Mouse (Mus musculus): ENCODE measurements around the gene Rpgrip1l. TPM values are rescaled to one million over a fixed set of nuclear protein-coding genes. Genes with fewer than 3 reads are reported as not detected.
A peak's percentile ranks its signal among the peaks of the same experiment; 100 is the strongest.

Rpgrip1l gene
- 10.7 and 14.4 TPM in 2 replicates for polyA plus RNA-seq (2015; fragmentation: Nextera tagmentation; extraction: Ambion mirVana)

DNA sequence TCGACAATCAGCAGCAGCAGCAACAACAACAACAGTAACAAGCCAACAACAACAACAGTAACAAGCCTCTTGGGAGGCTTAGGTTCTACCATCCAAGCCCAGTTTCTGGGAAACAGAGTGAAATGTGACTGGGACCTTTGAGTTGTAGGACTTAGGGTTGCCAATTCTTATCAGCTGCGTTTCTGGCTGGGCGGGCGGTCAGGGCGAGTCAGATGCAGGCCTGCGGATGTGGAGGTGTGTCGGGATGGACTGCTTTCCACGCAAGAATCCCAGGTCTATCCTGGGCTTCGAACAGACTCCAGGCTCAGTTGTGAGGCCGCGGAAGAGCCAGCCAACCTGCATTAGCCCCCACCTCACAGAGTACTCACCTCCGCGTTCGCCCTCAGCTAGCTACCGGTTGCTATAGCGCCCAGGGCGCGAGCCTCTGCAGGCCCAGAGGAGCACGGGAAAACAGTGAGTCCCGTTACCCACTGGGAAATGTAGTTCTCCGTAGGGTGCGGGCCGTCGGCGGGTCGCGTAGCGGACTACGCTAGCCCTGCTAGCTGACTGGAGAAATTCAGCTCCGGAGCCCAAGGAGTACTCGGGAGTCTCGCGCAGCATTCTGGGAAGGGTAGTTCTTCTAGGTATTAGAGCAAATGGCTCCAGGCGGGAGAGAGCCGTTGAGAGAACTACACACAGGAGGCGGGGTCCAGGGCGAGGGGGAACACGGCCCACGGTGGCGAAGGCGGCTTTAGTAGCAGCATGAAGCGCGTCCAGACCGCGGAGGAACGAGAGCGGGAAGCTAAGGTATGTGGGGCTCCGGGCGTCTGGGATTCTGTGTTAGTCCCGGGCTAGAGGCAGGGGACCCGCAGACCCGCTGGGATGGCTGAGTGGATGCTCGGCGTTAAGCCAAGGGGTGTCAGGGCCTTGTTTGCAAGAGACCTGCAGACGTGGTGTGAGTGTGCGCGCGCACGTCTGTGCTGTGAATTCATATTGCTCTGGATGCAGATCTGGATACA is at the start of gene Rpgrip1l, which contains the start of gene Fto:
TSS of gene Rpgrip1l (minus strand) at position 428 of the 998 bp plus-strand sequence.
TSS of gene Fto (plus strand) at position 691 of the 998 bp plus-strand sequence.
- ATAC-seq (replicated peaks; ENCODE audit: low FRiP score): peak; percentile 100
- Histone ChIP-seq H3K27ac (peak within 1 kb of the TSS; percentile 70; the same call in 1 of the 2 replicates), H3K9ac (peak within 1 kb of the TSS; percentile 76), H3K4me2 (peak within 1 kb of the TSS; percentile 68), H3K4me3 (replicated peaks) (peak within 1 kb of the TSS; percentile 69), H3K9me3 (replicated peaks) (no peaks in the 10 kb centered on the region), H3K4me1 (peaks cover 23% of the 10 kb centered on the region), H3K36me3 (0 out of 2 replicates have a peak, but pooled peaks cover 3% of the 10 kb centered on the region), H3K27me3 (no peaks in the 10 kb centered on the region)
- WGBS: 1% methylated on average over 59 of the region's 59 CpGs

DNA sequence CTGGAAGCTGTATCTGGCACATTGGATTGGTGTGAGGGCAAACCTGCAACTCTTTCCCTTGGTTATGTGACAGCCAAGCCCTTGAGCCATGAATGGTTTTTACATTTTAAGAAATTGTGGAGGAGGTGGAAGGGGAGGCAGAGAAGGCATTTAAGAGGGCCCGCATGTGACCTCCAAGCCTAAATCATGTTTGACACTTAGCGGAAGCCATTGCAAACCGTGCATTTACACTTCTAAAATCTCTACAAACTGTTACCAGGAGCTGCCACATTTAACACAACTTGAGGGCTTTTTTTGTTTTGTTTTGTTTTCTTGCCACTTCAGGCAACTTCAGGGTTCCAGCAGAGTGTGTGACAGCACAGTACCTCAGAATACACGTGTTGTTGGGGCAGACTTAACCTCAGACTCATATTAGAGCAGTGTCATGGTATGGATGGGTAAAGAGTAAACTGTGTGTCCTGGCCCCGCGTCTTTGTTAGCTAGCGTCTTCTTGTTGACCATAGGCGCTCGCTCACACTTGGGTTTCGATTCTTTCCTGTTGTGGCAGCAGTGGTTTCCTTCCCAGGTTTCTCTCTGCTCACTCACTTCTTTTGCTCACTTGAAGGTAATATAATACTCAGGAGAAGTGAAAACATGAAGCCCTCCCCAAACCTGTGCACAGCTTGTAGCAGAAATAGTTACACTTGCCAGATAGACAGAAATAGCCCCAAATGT is 47.7 kb upstream of the Rpgrip1l start:
- H3K9ac ChIP-seq: no peak overlapping the region
- no peaks in the 10 kb centered on the region for H3K27me3 ChIP-seq
- no peak overlapping the region for H3K4me3 ChIP-seq (replicated peaks)
- no peak overlapping the region for H3K27ac ChIP-seq
- no peaks in the 10 kb centered on the region for H3K36me3 ChIP-seq
- no peak overlapping the region for H3K4me2 ChIP-seq
- WGBS: 66% methylated on average over 10 of the region's 10 CpGs
- peaks cover 31% of the 10 kb centered on the region for H3K4me1 ChIP-seq
- H3K9me3 ChIP-seq (replicated peaks): no peaks in the 10 kb centered on the region
- no peak for ATAC-seq (replicated peaks; ENCODE audit: low FRiP score)

DNA sequence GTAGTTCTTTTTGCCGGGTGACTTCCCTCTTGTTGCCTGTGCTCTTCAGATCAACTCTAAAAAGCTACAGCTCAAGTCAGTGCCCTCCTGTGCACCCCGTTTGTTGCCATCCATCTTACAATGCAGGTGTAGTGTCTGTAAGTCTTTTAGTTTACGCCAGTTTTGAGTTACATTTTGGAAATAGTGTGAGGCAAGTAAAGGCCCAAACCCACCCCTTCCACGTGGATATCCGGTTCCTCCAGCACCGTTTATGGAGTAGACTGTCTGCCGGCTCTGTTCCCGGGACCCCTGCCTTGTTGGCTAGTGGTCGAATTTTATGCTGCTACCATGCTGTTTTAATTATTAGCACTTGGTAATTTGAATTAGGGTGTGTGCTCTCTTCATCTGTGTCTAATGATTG is 46.4 kb upstream of the Rpgrip1l start:
- no peak for ATAC-seq (replicated peaks; ENCODE audit: low FRiP score)
- Histone ChIP-seq H3K4me2 (no peak overlapping the region), H3K9me3 (replicated peaks) (no peaks in the 10 kb centered on the region), H3K4me3 (replicated peaks) (no peak overlapping the region), H3K27ac (no peak overlapping the region), H3K27me3 (no peaks in the 10 kb centered on the region), H3K4me1 (peaks cover 26% of the 10 kb centered on the region), H3K36me3 (no peaks in the 10 kb centered on the region), H3K9ac (no peak overlapping the region)
- WGBS: 74% methylated on average over 9 of the region's 9 CpGs

DNA sequence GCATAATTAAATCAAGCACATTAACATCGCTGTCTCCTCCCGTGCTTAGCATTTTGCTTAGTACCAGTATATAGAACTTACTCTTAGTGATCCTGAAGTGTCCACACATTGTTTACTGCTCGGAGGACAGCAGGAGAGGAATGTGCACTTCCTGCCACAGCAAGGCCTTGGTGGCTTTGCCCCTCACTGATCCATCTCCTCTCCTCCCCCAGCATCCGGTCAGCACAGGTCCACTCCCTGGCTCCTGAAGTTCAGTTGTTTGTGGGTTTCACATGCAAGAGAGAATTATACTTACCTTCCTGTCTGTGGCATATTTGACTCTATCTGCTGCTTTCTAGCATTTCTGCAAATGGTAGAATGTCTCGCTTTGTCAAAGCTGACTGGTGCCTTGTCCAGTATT is 45.0 kb upstream of the Rpgrip1l start:
- Histone ChIP-seq H3K9me3 (replicated peaks) (no peaks in the 10 kb centered on the region), H3K36me3 (no peaks in the 10 kb centered on the region), H3K4me3 (replicated peaks) (no peak overlapping the region), H3K4me1 (peaks cover 25% of the 10 kb centered on the region), H3K4me2 (no peak overlapping the region), H3K27ac (no peak overlapping the region), H3K27me3 (no peaks in the 10 kb centered on the region), H3K9ac (no peak overlapping the region)
- WGBS: 79% methylated on average over 5 of the region's 5 CpGs
- ATAC-seq (replicated peaks; ENCODE audit: low FRiP score): no peak

DNA sequence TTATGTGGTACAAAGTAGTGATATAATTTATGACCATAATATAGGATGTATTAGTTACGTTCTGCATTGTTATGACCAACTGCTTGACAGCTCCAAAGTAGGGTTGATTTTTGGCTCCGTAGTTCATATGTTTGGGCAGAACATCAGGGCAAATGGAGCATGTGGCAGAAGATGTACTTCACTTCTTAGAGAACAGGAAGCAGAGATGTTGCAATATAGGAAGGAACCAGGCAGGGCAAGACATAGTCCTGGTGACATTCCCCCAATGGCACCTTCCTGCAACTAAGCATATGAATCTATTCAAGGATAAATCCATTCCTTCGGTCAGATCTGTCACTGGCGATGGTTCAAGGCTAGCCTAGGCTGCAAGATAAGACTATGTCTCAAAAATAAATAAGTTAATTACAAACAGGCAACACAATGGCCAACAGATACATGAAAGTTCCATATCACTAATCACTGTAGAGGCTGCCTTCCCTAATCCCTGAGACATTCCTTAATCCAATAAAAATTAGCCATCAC is 44.5 kb upstream of the Rpgrip1l start:
- no peak overlapping the region for H3K4me3 ChIP-seq (replicated peaks)
- H3K9me3 ChIP-seq (replicated peaks): no peaks in the 10 kb centered on the region
- 89% methylated on average over 4 of the region's 4 CpGs for WGBS
- H3K4me1 ChIP-seq: peaks cover 25% of the 10 kb centered on the region
- no peak overlapping the region for H3K9ac ChIP-seq
- H3K4me2 ChIP-seq: no peak overlapping the region
- no peak for ATAC-seq (replicated peaks; ENCODE audit: low FRiP score)
- no peaks in the 10 kb centered on the region for H3K36me3 ChIP-seq
- no peak overlapping the region for H3K27ac ChIP-seq
- no peaks in the 10 kb centered on the region for H3K27me3 ChIP-seq

DNA sequence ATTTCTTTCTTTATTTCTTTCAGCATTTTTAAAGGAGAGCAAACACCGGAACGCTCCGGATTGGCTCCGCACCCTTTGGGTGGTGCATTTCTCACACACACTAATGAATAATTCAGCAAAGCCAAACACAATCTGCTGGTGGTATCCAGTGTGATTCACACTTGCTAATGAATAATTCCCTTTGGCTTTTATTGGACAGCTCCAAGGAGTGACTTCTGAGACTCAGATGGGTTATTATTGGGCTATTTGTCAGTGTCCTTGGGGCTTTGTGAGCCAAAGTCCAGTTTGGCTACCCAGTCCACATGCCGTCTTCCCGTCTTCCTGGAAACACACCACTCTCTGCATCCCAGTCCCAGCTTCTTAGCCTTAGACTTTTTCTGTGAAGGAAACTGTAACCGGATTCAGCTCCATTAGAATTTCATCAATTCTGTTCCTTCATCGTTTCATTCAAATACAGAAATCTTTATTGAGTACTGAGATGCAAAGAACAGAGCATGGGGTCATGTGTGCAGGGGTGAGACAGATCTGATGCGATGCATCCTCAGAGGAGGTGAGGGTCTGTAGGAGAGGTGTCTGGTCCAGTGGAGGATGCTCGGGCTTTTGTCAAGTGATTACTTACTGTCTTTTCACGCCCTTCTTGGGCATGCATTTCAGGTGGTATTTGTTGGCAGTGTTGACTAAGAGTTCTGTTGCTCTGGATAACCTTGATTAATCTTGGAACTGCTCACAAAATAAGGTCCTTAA is 43.1 kb upstream of the Rpgrip1l start:
- ATAC-seq (replicated peaks; ENCODE audit: low FRiP score): no peak
- 86% methylated on average over 11 of the region's 11 CpGs for WGBS
- no peak overlapping the region for H3K4me2 ChIP-seq
- H3K27ac ChIP-seq: no peak overlapping the region
- peaks cover 25% of the 10 kb centered on the region for H3K4me1 ChIP-seq
- H3K9me3 ChIP-seq (replicated peaks): no peaks in the 10 kb centered on the region
- H3K4me3 ChIP-seq (replicated peaks): no peak overlapping the region
- no peaks in the 10 kb centered on the region for H3K27me3 ChIP-seq
- H3K9ac ChIP-seq: no peak overlapping the region
- no peaks in the 10 kb centered on the region for H3K36me3 ChIP-seq

DNA sequence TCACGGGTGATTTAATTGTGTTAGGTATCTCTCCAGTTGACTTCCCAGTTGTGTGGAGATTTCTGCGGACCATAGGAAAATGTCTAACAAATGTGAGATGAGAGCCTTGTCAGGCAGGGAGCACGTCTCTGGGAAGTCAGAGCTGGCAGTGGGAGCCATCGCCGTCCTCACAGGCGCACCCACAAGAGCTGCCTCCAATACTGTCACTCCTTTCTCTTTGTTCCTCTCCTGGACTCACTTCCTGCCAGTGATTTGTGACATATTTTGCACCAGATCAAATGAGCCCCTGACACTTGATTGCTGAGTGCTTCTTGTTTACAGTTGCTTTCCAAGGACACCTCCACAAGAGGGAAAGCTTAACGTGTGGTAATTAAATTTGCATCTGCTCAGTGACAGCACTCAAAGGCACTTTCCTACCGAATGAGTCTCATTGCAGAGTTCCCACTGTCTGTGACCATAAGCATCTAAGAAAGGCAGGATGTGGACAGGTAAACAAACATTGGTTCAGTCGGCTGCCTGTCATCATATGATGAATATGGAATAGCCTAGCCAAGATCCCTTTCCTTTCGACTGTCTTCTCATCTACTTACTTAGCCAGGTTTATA is 42.3 kb upstream of the Rpgrip1l start:
- Histone ChIP-seq H3K4me1 (peaks cover 18% of the 10 kb centered on the region), H3K4me2 (no peak overlapping the region), H3K9me3 (replicated peaks) (no peaks in the 10 kb centered on the region), H3K27me3 (no peaks in the 10 kb centered on the region), H3K9ac (no peak overlapping the region), H3K4me3 (replicated peaks) (no peak overlapping the region), H3K27ac (no peak overlapping the region), H3K36me3 (no peaks in the 10 kb centered on the region)
- WGBS: 40% methylated on average over 10 of the region's 10 CpGs
- ATAC-seq (replicated peaks; ENCODE audit: low FRiP score): no peak

DNA sequence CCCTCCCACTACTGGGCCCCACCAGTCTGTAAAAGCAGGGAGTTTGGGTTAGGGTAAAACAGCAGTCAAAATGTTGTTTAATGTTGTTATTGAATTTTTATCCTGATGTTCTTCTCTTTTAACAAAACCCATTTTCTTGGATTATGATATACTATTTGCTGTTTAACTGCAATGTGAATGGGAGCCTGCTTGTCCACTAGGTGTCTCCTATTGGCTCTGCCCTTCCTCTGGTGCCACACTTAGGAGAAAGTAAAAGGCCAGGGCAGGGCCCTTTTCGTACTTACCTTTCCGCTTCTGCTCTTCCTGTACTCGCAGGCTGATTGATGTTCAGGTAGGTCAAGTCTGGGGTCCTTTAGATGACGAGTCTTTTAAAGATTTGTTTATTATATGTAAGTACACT is 40.8 kb upstream of the Rpgrip1l start:
- Histone ChIP-seq H3K4me3 (replicated peaks) (no peak overlapping the region), H3K9me3 (replicated peaks) (no peaks in the 10 kb centered on the region), H3K27me3 (no peaks in the 10 kb centered on the region), H3K4me2 (no peak overlapping the region), H3K36me3 (no peaks in the 10 kb centered on the region), H3K27ac (no peak overlapping the region), H3K9ac (no peak overlapping the region), H3K4me1 (0 out of 2 replicates have a peak, but pooled peaks cover 14% of the 10 kb centered on the region)
- WGBS: 82% methylated on average over 4 of the region's 4 CpGs
- ATAC-seq (replicated peaks; ENCODE audit: low FRiP score): no peak

DNA sequence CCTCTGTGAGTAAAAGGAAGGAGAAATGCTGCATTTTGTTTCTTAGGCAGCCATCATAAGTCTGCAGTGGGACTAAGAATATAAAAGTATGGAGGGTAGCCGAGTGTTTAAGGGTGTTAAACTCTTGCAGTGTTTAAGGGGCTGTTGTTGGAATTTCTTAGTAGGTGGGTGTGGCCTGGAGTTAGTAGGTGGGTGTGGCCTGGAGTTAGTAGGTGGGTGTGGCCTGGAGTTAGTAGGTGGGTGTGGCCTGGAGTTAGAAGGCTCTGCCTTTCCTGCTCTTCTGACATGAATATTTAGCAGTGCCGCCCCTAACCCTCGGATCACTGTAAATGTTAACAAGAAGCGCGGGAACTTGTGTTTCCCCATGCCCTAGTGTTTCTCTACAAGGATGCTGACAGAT is 40.0 kb upstream of the Rpgrip1l start:
- no peak overlapping the region for H3K4me3 ChIP-seq (replicated peaks)
- H3K9me3 ChIP-seq (replicated peaks): no peaks in the 10 kb centered on the region
- no peaks in the 10 kb centered on the region for H3K27me3 ChIP-seq
- H3K4me1 ChIP-seq: peaks cover 9% of the 10 kb centered on the region; the same call in 1 of the 2 replicates
- H3K4me2 ChIP-seq: no peak overlapping the region
- ATAC-seq (replicated peaks; ENCODE audit: low FRiP score): no peak
- no peak overlapping the region for H3K9ac ChIP-seq
- WGBS: 84% methylated on average over 5 of the region's 5 CpGs
- H3K36me3 ChIP-seq: no peaks in the 10 kb centered on the region
- no peak overlapping the region for H3K27ac ChIP-seq

DNA sequence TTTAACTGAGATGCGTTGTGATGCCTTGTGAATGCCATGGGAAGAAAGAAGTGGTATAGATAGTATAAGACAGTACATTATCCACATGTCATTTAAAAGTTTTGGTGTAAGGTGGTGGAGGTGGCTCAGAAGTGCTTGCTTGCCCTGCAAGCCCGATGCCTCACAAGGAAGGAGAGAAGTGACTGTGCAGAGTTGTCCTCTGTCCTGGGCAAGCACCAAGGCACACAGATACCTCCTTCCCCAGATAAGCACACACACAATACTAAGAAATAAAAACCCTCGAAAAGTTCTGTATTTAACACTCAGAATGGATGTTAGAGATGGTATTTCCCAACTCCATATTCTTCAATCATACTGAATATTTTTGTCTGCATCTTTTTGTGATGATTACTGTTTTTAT is 39.5 kb upstream of the Rpgrip1l start:
- Histone ChIP-seq H3K9ac (no peak overlapping the region), H3K4me1 (peaks cover 9% of the 10 kb centered on the region; the same call in 1 of the 2 replicates), H3K4me2 (no peak overlapping the region), H3K9me3 (replicated peaks) (no peaks in the 10 kb centered on the region), H3K27me3 (no peaks in the 10 kb centered on the region), H3K36me3 (no peaks in the 10 kb centered on the region), H3K4me3 (replicated peaks) (no peak overlapping the region), H3K27ac (no peak overlapping the region)
- no peak for ATAC-seq (replicated peaks; ENCODE audit: low FRiP score)
- 94% methylated on average over 3 of the region's 3 CpGs for WGBS

DNA sequence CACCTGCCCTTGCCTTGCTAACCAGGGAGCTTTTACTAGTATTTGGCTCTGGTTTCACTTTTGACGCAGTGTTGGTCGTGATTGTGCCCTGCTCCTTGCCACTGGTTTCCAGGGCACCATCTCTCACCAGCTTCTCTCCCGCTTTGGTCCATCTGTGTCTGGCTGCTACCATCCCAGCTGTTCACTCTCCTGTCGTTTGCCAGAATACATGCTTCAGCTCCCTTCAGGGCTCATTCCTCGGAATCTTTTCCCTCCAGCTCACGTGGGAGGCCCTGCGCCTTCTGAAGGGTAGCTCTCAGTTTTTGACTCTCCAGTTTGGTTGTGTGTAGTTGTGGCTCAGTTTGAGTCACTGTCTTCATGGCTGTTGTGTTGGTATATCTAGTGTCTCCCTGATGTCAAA is 37.6 kb upstream of the Rpgrip1l start:
- Histone ChIP-seq H3K9ac (no peak overlapping the region), H3K9me3 (replicated peaks) (no peaks in the 10 kb centered on the region), H3K36me3 (no peaks in the 10 kb centered on the region), H3K4me1 (peaks cover 21% of the 10 kb centered on the region), H3K27ac (no peak overlapping the region), H3K27me3 (no peaks in the 10 kb centered on the region), H3K4me3 (replicated peaks) (no peak overlapping the region), H3K4me2 (no peak overlapping the region)
- ATAC-seq (replicated peaks; ENCODE audit: low FRiP score): no peak
- 58% methylated on average over 7 of the region's 7 CpGs for WGBS
